Mouse (Mus musculus) bone marrow macrophage, adult 2 months (primary cell): ENCODE measurements at regions not wholly inside any gene's neighbourhood (a gene's known extent, or its start where the extent isn't known, plus 50 kb on each side); places are given as distances from the start of the nearest gene placed in this dataset.

ENCODE experiments used
- CTCF ChIP-seq: IDR thresholded peaks from 2 replicates; pipeline ENCODE4 v1.5.1; 2012; ENCODE audit warnings: low read depth, mild to moderate bottlenecking, low read length, moderate library complexity
- POLR2A ChIP-seq: IDR thresholded peaks from 2 replicates; pipeline ENCODE4 v1.6.1; 2012; ENCODE audit warnings: mild to moderate bottlenecking, low read depth, low read length, borderline replicate concordance

GRCm38 (mm10) chr14:104901072-104901471 lies 276.1 kb downstream of the Rbm26 start:
- TF ChIP-seq POLR2A (no peak), CTCF (no peak)
